Mouse (Mus musculus): ENCODE measurements around the gene Plekho1.
"Not testable (repeated sequence)": the region's sequence is repeated elsewhere in the genome, so short reads cannot be mapped to it uniquely, and the experiment has no call there.

Gene Plekho1

GRCm38 (mm10) chr3:95995802-95996428 is at the start of gene Plekho1:
Gene Plekho1 (minus strand): TSS chr3:95996001.
- DNase-seq = peak; percentile 17

DNA sequence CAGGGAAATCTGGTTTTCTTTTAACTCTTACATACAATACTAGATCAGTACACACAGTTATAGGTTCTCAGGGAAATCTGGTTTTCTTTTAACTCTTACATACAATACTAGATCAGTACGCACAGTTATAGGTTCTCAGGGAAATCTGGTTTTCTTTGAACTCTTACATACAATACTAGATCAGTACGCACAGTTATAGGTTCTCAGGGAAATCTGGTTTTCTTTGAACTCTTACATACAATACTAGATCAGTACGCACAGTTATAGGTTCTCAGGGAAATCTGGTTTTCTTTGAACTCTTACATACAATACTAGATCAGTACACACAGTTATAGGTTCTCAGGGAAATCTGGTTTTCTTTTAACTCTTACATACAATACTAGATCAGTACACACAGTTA is 48.8 kb upstream of the Plekho1 start:
- not testable (repeated sequence) for DNase-seq

DNA sequence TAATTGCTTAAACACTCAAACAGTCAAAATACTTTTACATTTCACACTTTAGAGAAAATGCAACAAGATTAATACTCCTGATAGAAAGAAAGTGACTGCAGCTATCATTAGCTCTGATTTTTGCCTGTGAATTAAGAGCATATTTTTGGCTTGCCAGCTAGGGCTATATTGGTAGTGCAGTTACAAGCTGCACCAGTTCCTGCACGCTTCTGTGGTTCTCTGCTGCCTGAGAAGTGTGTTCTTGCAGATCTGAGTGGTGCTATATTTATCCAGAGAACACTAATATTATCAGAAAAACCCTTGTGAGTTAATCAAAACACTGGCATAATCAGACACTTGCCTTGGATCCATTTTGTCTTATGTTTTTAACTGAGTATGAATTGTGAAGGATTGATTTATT is 47.3 kb upstream of the Plekho1 start:
- no peak for DNase-seq

DNA sequence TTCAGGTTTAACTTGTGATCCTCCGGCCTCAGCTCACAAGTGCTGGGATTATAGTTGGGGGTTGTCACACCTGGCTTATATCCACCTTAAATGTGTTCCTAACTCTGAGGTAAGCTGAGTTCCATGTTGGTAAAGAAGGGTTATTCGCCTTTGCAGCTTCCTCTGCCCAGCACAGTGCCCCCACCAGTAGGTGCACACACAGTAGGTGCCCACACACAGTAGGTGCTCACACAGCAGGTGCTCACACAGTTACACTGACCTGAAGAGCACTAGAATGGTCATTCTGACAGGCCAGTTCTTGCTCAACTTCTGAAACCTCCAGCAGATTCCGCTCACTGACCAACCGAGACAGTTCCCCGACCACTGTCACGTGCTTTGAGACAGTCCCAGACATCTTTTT is 45.3 kb upstream of the Plekho1 start:
- no peak for DNase-seq

- DNase-seq = no peak
Observed at GRCm38 (mm10) chr3:96040663-96041006, 44.8 kb upstream of the Plekho1 start.

DNA sequence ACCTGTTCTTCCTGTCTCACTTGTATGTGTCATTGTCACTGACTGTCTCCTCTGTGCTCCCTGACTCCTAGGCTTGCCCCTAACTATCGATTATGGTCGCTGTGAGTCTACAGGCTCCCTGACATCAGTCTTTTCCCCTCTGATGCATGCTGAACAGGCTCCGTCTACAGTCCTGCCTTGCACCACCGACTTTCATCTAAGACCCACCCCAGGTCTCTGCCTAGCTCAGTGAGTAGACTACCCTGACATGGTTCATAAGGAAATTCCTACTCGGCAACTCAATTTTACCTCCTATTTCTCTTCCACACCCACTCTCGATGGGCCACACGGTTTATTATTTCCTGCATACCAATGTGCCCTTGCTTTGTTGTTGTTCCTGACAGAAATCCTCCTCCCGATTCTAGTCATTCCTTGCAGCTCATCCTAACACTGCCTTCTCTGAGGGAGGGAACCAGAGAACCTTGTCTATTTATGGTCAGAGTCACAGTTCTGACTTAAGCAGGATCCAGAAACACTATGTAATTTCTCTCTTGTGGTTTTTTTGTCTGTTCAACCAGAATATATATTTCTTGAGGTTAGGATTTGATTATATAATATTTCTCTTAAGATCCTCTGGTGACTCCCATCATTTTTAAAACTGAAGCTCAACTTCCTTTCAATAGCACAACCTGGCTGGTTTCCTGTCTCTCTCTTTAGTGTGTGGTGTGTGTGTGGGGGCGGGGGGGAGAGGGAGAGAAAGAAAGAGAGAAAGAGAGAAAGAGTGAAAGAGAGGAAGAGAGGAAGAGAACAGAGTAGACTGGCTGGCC is 44.3 kb upstream of the Plekho1 start:
- DNase-seq = no peak

- DNase-seq = no peak
Observed at GRCm38 (mm10) chr3:96038851-96039250, 43.0 kb upstream of the Plekho1 start.

DNA sequence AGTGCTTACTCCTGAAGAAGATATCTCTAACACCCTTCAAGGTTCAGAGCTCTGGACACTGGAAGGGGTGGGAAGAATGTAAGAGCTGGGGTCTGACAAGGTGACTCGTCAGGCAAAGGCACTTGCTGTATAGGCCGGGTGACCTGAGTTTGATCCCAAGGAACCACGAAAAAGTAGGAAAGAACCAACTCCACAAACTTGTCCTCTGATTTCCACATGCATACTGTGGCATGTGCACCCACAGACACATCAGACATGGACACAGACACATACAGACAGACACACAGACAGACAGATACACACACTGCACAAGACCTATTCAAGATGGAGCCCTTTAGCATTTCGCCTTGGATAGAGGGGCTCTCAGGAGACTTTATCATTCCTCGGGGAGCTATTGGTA is 42.4 kb upstream of the Plekho1 start:
- no peak for DNase-seq

GRCm38 (mm10) chr3:96036796-96037195 is 41.0 kb upstream of the Plekho1 start:
- no peak for DNase-seq

- no peak for DNase-seq
Observed at GRCm38 (mm10) chr3:96033046-96033445, 37.2 kb upstream of the Plekho1 start.

DNA sequence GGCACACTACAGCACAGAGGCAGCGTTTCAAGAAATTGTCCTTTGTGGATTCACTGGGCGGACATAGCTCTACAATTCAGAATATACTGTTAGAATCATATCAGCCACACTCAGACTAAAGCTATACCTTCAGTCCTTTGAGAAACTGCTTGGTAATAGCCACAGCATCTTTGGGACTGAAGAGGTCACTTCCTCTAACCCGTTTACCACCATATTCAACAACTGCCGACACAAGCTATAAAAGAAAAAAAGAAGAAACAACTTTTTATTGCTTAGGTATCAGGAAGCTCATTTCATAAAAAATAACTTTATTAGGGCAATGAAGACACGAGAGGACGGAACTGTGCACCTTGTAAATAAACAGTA is 36.8 kb upstream of the Plekho1 start:
- DNase-seq = no peak

DNA sequence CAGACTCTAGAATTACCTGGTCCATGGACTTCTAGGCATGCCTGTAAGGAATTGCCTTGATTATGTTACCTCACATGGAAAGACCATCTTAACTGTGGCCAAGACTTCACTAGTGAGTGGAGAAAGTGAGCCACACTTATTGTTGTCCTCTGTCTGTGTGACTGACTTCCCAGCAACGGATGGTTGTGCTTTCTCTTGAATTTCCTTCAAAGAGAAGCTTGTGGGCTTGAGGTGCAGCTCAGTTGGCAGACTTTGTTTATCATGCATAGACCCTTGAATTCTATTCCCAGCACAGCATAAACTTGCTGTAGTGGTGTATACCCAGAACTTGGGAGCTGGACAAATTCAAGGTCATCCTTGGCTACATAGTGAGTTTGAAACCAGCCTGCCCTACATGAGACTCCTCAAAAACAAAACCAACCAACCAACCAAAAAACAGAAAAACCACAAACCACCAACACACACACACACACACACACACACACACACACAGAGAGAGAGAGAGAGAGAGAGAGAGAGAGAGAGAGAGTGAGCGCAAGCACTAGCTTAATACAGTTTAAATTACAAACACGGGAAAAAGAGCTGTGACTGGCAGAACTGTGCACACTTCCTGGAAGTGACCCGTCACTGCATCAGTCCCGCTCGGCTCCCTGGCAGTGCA is 36.3 kb upstream of the Plekho1 start:
- no peak for DNase-seq

GRCm38 (mm10) chr3:96029766-96030165 is 34.0 kb upstream of the Plekho1 start:
- DNase-seq = peak; percentile 10

DNA sequence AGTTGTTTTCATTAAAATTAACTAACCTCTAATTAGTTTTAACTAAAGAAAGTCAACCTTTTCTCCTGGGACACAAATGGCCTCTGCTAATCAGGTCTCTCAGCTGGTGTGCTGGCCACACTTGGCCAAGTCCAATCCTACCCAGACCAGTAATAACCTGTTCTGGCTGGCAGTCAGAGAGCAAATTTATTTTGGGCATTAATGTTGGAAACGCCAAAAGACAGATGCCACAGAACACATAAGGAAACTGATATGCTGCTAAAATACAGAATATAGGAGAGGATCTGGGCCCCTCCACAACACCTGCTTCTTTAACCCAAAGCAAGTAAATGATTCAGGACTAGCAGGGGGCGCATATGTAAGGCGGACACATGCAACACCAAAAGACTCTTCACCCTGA is 33.5 kb upstream of the Plekho1 start:
- peak; percentile 47 for DNase-seq

GRCm38 (mm10) chr3:96027875-96028274 is 32.1 kb upstream of the Plekho1 start:
- no peak for DNase-seq

DNA sequence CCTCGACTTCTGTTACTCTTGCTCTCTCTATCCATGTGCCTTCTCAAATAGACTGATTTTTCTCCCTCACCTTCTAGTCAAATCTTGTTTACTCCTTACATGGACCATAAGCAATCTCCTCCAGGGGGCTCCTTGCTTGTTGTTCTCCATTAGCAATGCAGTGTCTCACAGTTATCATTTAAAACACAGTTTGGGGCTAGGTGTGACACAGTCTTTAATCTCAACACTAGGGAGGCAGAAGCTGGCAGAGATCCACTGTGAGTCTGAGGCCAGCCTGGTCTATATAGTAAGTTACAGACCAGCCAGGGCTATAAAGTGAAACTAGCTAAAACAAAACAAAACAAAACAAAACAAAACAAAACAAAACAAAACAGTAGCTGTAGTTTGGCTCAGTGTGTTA is 31.3 kb upstream of the Plekho1 start:
- DNase-seq = no peak

DNA sequence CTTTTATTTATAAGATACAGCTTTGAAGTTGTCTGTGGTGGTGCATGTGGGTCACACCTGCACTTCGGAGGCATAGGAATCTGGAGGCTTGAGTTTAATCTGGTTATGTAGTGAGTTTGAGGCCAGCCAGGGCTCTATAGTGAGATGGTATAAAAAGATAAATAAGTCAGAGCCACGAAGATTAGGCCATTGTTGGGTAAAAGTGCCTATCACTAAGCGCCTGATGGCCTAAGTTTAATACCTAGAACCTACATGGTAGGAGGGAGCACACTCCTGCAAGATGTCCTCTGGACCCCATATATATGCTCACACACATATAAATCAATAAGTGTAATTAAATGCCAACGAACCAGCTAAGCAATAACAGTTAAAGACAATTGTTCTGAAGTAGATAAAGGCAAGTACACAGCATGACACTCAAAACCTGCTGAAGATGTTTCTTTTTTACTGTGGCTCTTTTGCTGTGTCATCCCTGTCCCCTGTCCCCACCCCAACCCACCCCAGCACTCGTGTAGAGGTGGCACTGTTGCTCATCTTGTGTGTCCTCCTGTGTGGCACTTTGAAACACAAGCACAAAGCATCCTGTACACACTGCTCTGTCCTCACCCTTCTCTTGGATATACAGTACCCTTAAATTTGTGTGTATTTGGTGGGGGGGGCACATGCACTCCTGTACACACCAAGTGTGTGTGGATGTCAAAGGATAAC is 25.8 kb upstream of the Plekho1 start:
- no peak for DNase-seq

GRCm38 (mm10) chr3:96020735-96021134 is 24.9 kb upstream of the Plekho1 start:
- no peak for DNase-seq

GRCm38 (mm10) chr3:96017461-96017860 is 21.7 kb upstream of the Plekho1 start:
- no peak for DNase-seq

DNA sequence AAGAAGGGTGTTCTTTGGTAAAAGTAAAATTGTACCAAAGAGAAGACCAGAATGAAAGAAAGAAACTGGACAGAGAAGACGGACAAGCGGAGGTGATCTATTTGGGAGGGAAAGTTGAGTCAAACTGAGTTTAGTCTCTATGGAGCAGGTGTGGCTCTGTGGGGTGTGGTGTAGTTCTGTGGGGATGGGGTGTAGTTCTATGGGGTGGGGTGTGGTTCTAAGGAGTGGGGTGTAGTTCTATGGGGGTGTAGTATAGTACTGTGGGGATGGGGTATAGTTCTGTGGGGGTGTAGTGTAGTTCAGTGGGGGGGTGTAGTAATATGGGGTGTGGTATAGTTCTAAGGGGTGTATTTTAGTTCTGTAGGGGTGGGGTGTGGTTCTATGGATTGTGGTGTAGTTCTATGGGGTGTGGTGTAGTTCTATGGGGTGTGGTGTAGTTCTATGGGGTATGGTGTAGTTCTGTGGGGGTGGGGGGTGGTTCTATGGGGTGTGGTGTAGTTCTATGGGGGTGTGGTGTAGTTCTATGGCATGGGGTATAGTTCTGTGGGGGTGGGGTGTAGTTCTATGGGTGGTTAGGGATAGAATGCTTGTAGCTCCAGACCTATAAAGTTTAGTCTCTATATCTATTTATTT is 20.6 kb upstream of the Plekho1 start:
- no peak for DNase-seq

GRCm38 (mm10) chr3:96015681-96016080 is 19.9 kb upstream of the Plekho1 start:
- no peak for DNase-seq

GRCm38 (mm10) chr3:96012805-96013204 is 17.0 kb upstream of the Plekho1 start:
- DNase-seq = no peak

- DNase-seq = no peak
Observed at GRCm38 (mm10) chr3:96008463-96008862, 12.7 kb upstream of the Plekho1 start.
